Mouse (Mus musculus) olfactory bulb, adult 2 months (tissue): ENCODE results near the gene App.

Source experiments
- CTCF ChIP-seq: fragments of 200-500 bp; IDR thresholded peaks from 2 replicates; pipeline ENCODE4 v1.5.1; 2012; ENCODE audit warnings: low read depth, mild to moderate bottlenecking, low read length, moderate library complexity; ENCODE audit not compliant: insufficient read depth
- POLR2A ChIP-seq: fragments of 200-500 bp; IDR thresholded peaks from 2 replicates; pipeline ENCODE4 v1.6.1; 2012; ENCODE audit warnings: mild to moderate bottlenecking, low read depth, low read length, moderate library complexity; ENCODE audit not compliant: insufficient read depth

GRCm38 (mm10) chr16:85181502-85181901, 7.9 kb upstream of the App start:
- TF ChIP-seq CTCF (no peak), POLR2A (no peak)
